Mouse (Mus musculus) induced T-regulatory cell, adult 2 months (primary cell): ENCODE measurements around the gene Isca1.

Source experiments
- DNase-seq: peaks from one replicate; pipeline ENCODE4 v3.0.0-alpha.2; 2012; ENCODE audit warnings: low read depth

Isca1 gene

GRCm38 (mm10) chr13:59769296-59770163 is at the start of gene Isca1:
Gene Isca1, minus strand, starts transcription at chr13:59769810.
- peak; percentile 99 for DNase-seq

GRCm38 (mm10) chr13:59817352-59817751 is 47.7 kb upstream of the Isca1 start:
- no peak for DNase-seq

GRCm38 (mm10) chr13:59814109-59814591 is 44.5 kb upstream of the Isca1 start:
- DNase-seq: no peak

GRCm38 (mm10) chr13:59811581-59811980 is 42.0 kb upstream of the Isca1 start:
- no peak for DNase-seq

GRCm38 (mm10) chr13:59801000-59801399 is 31.4 kb upstream of the Isca1 start:
- DNase-seq: no peak

- DNase-seq: no peak
Measured at GRCm38 (mm10) chr13:59800077-59800476, 30.5 kb upstream of the Isca1 start.

- DNase-seq: no peak
Measured at GRCm38 (mm10) chr13:59798306-59798705, 28.7 kb upstream of the Isca1 start.

- no peak for DNase-seq
Measured at GRCm38 (mm10) chr13:59796466-59796848, 26.8 kb upstream of the Isca1 start.

GRCm38 (mm10) chr13:59795807-59796465 is 26.3 kb upstream of the Isca1 start:
- DNase-seq: no peak

GRCm38 (mm10) chr13:59794786-59795185 is 25.2 kb upstream of the Isca1 start:
- no peak for DNase-seq

- no peak for DNase-seq
Measured at GRCm38 (mm10) chr13:59782145-59782544, 12.5 kb upstream of the Isca1 start, which contains the start of gene Gm49354. Gene Gm49354, minus strand, starts transcription at chr13:59782245.

GRCm38 (mm10) chr13:59779744-59780264 is 10.2 kb upstream of the Isca1 start:
- peak; percentile 44 for DNase-seq

GRCm38 (mm10) chr13:59779213-59779612 is 9.6 kb upstream of the Isca1 start:
- DNase-seq: peak; percentile 52

GRCm38 (mm10) chr13:59775168-59775567 is 5.6 kb upstream of the Isca1 start:
- DNase-seq: no peak

- DNase-seq: no peak
Measured at GRCm38 (mm10) chr13:59771257-59771656, 1.6 kb upstream of the Isca1 start.

GRCm38 (mm10) chr13:59770847-59771246 is 1.2 kb upstream of the Isca1 start:
- DNase-seq: peak; percentile 62

GRCm38 (mm10) chr13:59770164-59770562 is 553 bp upstream of the Isca1 start:
- peak; percentile 91 for DNase-seq

GRCm38 (mm10) chr13:59768531-59768930 is 1.1 kb downstream of the Isca1 start:
- no peak for DNase-seq

- no peak for DNase-seq
Measured at GRCm38 (mm10) chr13:59766786-59767515, 2.7 kb downstream of the Isca1 start.

GRCm38 (mm10) chr13:59762791-59763190 is 6.8 kb downstream of the Isca1 start:
- no peak for DNase-seq

GRCm38 (mm10) chr13:59756906-59757305 is 12.7 kb downstream of the Isca1 start:
- DNase-seq: no peak

- no peak for DNase-seq
Measured at GRCm38 (mm10) chr13:59750310-59750709, 19.3 kb downstream of the Isca1 start.
